Mouse (Mus musculus): Measurements from ENCODE around the gene Ecsit. TPM values are rescaled to one million over a fixed set of nuclear protein-coding genes. Genes with fewer than 3 reads are reported as not detected.

Ecsit gene
- total and polyA plus RNA-seq, 3 experiments, result 92.5 to 169 (median 106) TPM

GRCm38 (mm10) chr9:22064341-22064740, 20.9 kb downstream of the Ecsit start:
- no peaks in the 10 kb centered on the region for H3K27me3 ChIP-seq (ENCODE audit: control insufficient read depth, insufficient read depth, low read length)
- H3K4me1 ChIP-seq (ENCODE audit: control insufficient read depth, insufficient read depth, low read length), result no peaks in the 10 kb centered on the region
- H3K79me2 ChIP-seq (replicated peaks; ENCODE audit: control insufficient read depth, insufficient read depth, low read length), result no peaks in the 10 kb centered on the region
- WGBS, result 89% methylated on average over 3 of the region's 3 CpGs
- DNase-seq, result no peak
- no peak for TF ChIP-seq EP300 (IDR thresholded peaks at IDR 0.05; ENCODE audit: insufficient read depth, low read depth, low read length)
- TF ChIP-seq POLR2A (IDR thresholded peaks at IDR 0.05; ENCODE audit: insufficient read depth, low read depth, low read length), result no peak
- TF ChIP-seq CTCF (IDR thresholded peaks at IDR 0.05), result no peak
- no peak overlapping the region for H3K9ac ChIP-seq (ENCODE audit: low read depth, low read length)
- H3K27ac ChIP-seq, result no peak overlapping the region
- intact Hi-C loops (cut with DNase I), result loop anchor here (10.0 kb wide), 1 partner anchor 350 kb away; the partner anchor contains the start of gene 9530077C05Rik
- no peaks in the 10 kb centered on the region for H3K36me3 ChIP-seq (ENCODE audit: control insufficient read depth, insufficient read depth, low read length)
- H3K4me3 ChIP-seq, result no peak overlapping the region

- no peaks in the 10 kb centered on the region for H3K36me3 ChIP-seq (ENCODE audit: control insufficient read depth, insufficient read depth, low read length)
- TF ChIP-seq EP300 (IDR thresholded peaks at IDR 0.05; ENCODE audit: insufficient read depth, low read depth, low read length) (no peak), POLR2A (IDR thresholded peaks at IDR 0.05; ENCODE audit: insufficient read depth, low read depth, low read length) (no peak), CTCF (IDR thresholded peaks at IDR 0.05) (no peak)
- intact Hi-C loops (cut with DNase I), result loop anchor here (10.0 kb wide), 1 partner anchor 353 kb away; the partner anchor contains the start of gene 9530077C05Rik
- 61% methylated on average over 2 of the region's 2 CpGs for WGBS
- H3K9ac ChIP-seq (ENCODE audit: low read depth, low read length), result no peak overlapping the region
- no peaks in the 10 kb centered on the region for H3K4me1 ChIP-seq (ENCODE audit: control insufficient read depth, insufficient read depth, low read length)
- H3K27me3 ChIP-seq (ENCODE audit: control insufficient read depth, insufficient read depth, low read length), result no peaks in the 10 kb centered on the region
- no peaks in the 10 kb centered on the region for H3K79me2 ChIP-seq (replicated peaks; ENCODE audit: control insufficient read depth, insufficient read depth, low read length)
- no peak overlapping the region for H3K27ac ChIP-seq
- no peak overlapping the region for H3K4me3 ChIP-seq
- DNase-seq, result no peak
Observed at GRCm38 (mm10) chr9:22061339-22061738, 23.9 kb downstream of the Ecsit start.

DNA sequence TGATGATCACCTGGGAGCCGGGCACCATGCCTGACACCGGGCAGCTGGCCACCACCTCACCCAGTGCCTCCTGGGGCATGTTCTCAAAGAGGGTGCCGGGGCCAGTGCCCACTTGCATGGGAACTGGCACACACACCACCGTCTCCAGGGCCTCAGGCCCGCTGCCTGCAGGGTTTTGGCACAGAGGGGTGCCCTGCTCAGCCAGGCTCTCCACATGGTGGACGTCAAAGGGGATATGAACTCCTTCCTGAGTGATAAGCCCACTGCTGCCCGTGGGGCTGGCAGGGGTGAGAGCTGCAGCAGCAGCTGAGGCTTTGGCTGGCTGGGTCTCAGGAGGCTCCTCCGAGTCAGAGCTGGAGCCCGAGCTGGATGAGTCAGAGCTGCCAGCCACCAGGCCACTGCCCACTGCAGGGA, 27.2 kb downstream of the Ecsit start:
- no peak overlapping the region for H3K9ac ChIP-seq (ENCODE audit: low read depth, low read length)
- H3K27me3 ChIP-seq (ENCODE audit: control insufficient read depth, insufficient read depth, low read length), result no peaks in the 10 kb centered on the region
- intact Hi-C loops (cut with DNase I), result no loop called here
- no peaks in the 10 kb centered on the region for H3K4me1 ChIP-seq (ENCODE audit: control insufficient read depth, insufficient read depth, low read length)
- WGBS, result 59% methylated on average over 9 of the region's 9 CpGs
- no peaks in the 10 kb centered on the region for H3K36me3 ChIP-seq (ENCODE audit: control insufficient read depth, insufficient read depth, low read length)
- H3K79me2 ChIP-seq (replicated peaks; ENCODE audit: control insufficient read depth, insufficient read depth, low read length), result no peaks in the 10 kb centered on the region
- H3K4me3 ChIP-seq, result no peak overlapping the region
- peak; percentile 66 to 82 for DNase-seq
- TF ChIP-seq CTCF (IDR thresholded peaks at IDR 0.05), result no peak
- no peak for TF ChIP-seq EP300 (IDR thresholded peaks at IDR 0.05; ENCODE audit: insufficient read depth, low read depth, low read length)
- TF ChIP-seq POLR2A (IDR thresholded peaks at IDR 0.05; ENCODE audit: insufficient read depth, low read depth, low read length), result no peak
- H3K27ac ChIP-seq, result no peak overlapping the region

GRCm38 (mm10) chr9:22057031-22057517, 28.2 kb downstream of the Ecsit start:
- peaks cover 3% of the 10 kb centered on the region for H3K27me3 ChIP-seq (ENCODE audit: control insufficient read depth, insufficient read depth, low read length)
- TF ChIP-seq CTCF (IDR thresholded peaks at IDR 0.05), result no peak
- no peak for TF ChIP-seq EP300 (IDR thresholded peaks at IDR 0.05; ENCODE audit: insufficient read depth, low read depth, low read length)
- TF ChIP-seq POLR2A (IDR thresholded peaks at IDR 0.05; ENCODE audit: insufficient read depth, low read depth, low read length), result no peak
- no peak overlapping the region for H3K9ac ChIP-seq (ENCODE audit: low read depth, low read length)
- no peaks in the 10 kb centered on the region for H3K79me2 ChIP-seq (replicated peaks; ENCODE audit: control insufficient read depth, insufficient read depth, low read length)
- DNase-seq, result no peak
- no peak overlapping the region for H3K27ac ChIP-seq
- intact Hi-C loops (cut with DNase I), result no loop called here
- 91% methylated on average over 9 of the region's 9 CpGs for WGBS
- no peaks in the 10 kb centered on the region for H3K36me3 ChIP-seq (ENCODE audit: control insufficient read depth, insufficient read depth, low read length)
- no peak overlapping the region for H3K4me3 ChIP-seq
- no peaks in the 10 kb centered on the region for H3K4me1 ChIP-seq (ENCODE audit: control insufficient read depth, insufficient read depth, low read length)

GRCm38 (mm10) chr9:22056303-22056910, 28.8 kb downstream of the Ecsit start:
- no peak overlapping the region for H3K9ac ChIP-seq (ENCODE audit: low read depth, low read length)
- TF ChIP-seq CTCF (IDR thresholded peaks at IDR 0.05) (no peak), POLR2A (IDR thresholded peaks at IDR 0.05; ENCODE audit: insufficient read depth, low read depth, low read length) (no peak), EP300 (IDR thresholded peaks at IDR 0.05; ENCODE audit: insufficient read depth, low read depth, low read length) (no peak)
- no peak for DNase-seq
- WGBS, result 69% methylated on average over 9 of the region's 9 CpGs
- H3K36me3 ChIP-seq (ENCODE audit: control insufficient read depth, insufficient read depth, low read length), result no peaks in the 10 kb centered on the region
- no peaks in the 10 kb centered on the region for H3K79me2 ChIP-seq (replicated peaks; ENCODE audit: control insufficient read depth, insufficient read depth, low read length)
- no peaks in the 10 kb centered on the region for H3K4me1 ChIP-seq (ENCODE audit: control insufficient read depth, insufficient read depth, low read length)
- no peak overlapping the region for H3K4me3 ChIP-seq
- peaks cover 9% of the 10 kb centered on the region for H3K27me3 ChIP-seq (ENCODE audit: control insufficient read depth, insufficient read depth, low read length)
- H3K27ac ChIP-seq, result no peak overlapping the region
- intact Hi-C loops (cut with DNase I), result no loop called here

DNA sequence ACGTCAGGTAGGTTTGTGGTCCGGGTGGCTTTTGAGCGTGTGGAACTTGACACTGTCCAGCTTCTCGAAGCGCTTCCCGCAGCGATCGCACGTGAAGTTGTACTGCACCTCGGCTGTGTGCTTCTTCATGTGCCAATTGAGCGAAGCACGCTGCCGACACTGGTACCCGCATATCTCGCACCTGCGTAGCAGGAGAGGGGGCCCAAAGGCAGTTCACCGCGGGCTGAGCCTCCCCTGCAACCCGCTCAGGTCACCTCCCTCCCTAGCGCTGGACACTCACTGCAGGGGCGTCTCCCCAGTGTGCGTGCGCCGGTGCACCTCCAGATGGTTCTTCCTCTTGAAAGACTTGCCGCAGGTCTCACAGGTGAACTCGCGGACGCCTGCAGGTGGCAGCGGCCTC, 29.5 kb downstream of the Ecsit start:
- H3K79me2 ChIP-seq (replicated peaks; ENCODE audit: control insufficient read depth, insufficient read depth, low read length), result no peaks in the 10 kb centered on the region
- no peaks in the 10 kb centered on the region for H3K4me1 ChIP-seq (ENCODE audit: control insufficient read depth, insufficient read depth, low read length)
- TF ChIP-seq POLR2A (IDR thresholded peaks at IDR 0.05; ENCODE audit: insufficient read depth, low read depth, low read length), result no peak
- TF ChIP-seq CTCF (IDR thresholded peaks at IDR 0.05), result no peak
- no peak for TF ChIP-seq EP300 (IDR thresholded peaks at IDR 0.05; ENCODE audit: insufficient read depth, low read depth, low read length)
- H3K9ac ChIP-seq (ENCODE audit: low read depth, low read length), result no peak overlapping the region
- WGBS, result 41% methylated on average over 29 of the region's 29 CpGs
- no peak overlapping the region for H3K4me3 ChIP-seq
- intact Hi-C loops (cut with DNase I), result no loop called here
- DNase-seq, result no peak
- no peaks in the 10 kb centered on the region for H3K36me3 ChIP-seq (ENCODE audit: control insufficient read depth, insufficient read depth, low read length)
- H3K27me3 ChIP-seq (ENCODE audit: control insufficient read depth, insufficient read depth, low read length), result peaks cover 14% of the 10 kb centered on the region
- H3K27ac ChIP-seq, result no peak overlapping the region
